Mouse (Mus musculus): ENCODE results near the gene Cyth3. TPM values are rescaled to one million over a fixed set of nuclear protein-coding genes. Genes with fewer than 3 reads are reported as not detected.

Cyth3 gene
- total RNA-seq, 2 experiments from 2014 or later, result 81.9 to 153 TPM

DNA sequence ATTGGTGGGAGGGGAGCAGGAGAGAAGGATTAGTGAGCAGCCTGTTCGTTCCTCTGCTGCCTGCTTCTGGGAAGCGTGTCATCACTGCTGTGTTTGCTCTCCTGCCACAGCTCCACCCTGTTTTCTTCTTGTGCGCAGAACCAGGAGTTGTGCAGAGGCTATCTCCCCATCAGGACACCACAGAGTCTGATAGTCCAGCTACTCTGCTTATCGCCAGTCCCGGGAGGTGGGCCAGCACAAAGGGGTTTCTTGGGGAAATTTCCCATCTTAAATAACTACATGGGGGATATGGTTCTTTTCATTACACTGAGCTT lies 11.3 kb downstream of the Cyth3 start:
- DNase-seq (ENCODE audit: low spot score in 2 of 2), result no peak

DNA sequence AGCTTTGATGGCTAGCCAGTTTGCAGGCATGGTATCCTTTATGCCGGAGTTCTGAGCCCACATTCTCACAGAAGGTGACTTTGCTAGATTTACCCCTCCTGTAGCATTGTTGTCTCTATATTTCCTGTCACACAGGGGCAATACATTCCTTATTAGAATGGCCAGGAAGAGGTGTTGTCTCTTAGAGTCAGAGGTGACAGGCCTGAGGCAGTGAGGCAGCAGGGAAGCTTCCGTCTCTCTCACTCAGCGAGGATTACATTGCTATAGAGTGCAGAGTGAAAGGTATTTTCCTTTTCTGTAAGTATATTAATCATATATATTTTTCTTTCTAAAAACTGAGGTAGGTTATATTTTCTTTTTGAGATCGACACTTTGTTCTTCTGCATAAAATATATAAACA lies 11.6 kb downstream of the Cyth3 start:
- no peak for DNase-seq (ENCODE audit: low spot score in 2 of 2)

DNA sequence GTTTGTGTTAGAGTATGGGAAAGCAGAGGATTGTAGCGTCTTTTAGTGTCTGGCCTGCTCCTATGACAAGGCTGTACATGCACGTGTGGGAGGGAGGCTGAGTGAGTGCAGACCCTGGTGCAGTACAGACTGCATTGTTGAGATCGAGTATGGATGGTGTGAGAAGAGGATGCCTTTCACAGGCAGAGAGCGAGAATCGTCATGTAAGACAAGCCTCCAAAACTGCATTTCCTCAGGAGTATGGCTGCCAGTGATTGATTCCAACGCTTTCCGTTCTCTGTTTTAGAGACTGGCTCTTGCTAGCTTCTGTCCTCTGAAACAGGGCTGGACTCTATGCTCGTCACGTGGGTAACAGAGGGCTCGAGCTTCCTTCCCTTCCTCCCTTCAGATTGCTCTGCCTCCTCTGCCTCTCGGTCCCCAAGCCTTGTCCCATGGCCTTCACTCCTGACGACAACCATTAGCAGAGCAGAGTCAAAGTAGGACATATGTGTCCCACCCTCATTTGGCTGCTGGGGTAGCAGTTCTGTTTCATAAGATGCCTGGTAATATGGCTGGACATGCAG lies 12.4 kb downstream of the Cyth3 start:
- no peak for DNase-seq (ENCODE audit: low spot score in 2 of 2)

DNA sequence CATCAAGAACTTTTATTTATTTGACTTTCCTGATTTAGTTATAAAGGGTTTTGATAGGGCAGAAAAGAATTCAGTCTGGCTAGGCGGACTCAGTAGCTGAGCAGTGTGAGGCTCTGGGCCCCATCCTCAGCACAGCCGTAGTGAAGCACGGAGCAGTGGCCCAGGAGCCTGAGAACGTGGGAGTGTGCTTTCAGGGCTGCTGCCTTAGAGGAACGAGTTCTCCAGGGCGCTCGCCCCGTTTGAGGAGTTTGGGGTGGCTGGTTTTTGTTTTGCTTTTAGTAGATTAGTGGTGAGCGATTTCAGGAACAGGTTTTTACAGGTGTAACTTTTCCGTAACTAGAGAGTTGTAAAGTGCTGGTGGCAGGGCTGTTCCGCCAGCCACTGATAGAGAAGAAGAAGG lies 13.1 kb downstream of the Cyth3 start:
- no peak for DNase-seq (ENCODE audit: low spot score in 2 of 2)

DNA sequence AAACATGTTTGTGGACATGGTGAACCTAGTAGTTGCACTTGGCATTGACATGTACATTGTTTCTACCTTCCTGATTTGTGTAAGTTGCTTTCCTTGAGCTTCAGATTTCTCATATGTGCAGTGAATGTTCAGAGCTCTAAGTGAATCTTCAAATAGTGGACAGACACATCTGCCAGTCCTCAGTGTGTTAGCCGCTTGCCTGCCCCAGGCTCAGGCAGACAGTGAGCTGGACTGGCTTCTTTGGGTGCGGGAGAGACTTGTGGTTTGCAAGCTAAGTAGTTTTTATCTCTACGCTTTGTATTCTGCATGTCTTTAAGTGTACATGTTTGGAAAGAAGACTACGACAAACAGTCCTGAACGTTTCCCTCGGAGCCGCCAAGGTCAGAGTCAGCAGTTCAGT lies 13.9 kb downstream of the Cyth3 start:
- DNase-seq (ENCODE audit: low spot score in 2 of 2), result no peak

DNA sequence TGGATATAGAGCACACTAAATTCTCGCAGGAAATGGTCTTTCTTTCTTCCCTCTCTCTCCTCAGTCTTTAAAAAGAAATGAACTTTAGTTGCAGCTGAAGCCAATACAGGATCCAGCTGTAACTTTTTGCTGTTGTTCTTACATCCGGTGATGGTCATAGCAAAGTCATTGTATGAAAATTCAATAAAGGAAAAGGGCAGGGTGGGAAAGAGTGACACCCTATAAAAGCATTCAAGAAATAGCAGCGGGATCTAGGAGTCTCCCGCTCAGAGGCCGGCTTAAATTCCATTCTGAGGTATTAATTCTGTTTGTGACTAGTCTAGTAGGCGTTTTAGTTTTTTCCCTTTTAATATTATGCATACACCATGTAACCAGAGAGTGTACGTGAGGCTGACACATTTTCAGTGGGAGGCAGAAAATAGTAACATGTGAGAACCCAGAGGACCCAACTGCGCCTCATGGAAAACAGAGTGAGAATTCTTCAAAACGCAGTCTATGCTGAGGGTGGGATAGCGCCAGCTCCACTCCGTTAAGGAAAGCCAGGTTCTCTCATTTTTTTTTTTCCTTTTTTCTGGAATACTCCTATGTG lies 15.7 kb downstream of the Cyth3 start:
- DNase-seq (ENCODE audit: low spot score in 2 of 2), result no peak

DNA sequence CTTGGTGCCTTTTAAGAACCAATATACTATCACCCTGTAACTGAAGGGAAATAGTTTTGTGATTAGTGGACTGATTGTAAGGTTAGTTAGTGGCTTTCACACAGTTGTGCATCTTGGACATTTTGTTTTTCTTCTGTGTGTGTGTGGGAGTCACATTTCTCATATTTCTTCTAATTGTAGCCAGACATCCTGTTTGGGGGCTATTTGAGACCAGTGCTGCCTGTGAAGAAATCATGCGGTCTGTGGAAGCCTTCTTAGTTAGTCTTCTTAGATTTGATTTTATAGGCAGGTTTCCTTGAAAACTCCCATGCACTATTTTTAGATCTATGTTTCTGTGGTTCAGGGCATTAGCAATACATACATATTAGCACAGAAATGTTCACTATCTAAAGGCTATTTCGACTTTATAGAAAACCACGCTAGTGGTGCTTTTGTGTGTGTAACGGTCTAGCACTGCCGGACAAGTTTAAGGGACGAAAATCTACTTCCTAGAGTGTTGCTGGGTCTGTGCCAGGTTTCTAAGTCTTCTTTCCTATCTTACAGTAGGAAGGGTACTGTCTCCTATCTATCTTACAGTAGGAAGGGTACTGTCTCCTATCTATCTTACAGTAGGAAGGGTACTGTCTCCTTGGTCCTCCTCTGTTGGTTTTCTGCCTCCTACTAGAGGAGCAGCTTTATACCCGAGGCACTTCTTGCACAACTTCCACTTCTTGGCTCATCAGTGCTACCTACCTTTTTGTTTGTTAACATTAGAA lies 16.4 kb downstream of the Cyth3 start:
- no peak for DNase-seq (ENCODE audit: low spot score in 2 of 2)

DNA sequence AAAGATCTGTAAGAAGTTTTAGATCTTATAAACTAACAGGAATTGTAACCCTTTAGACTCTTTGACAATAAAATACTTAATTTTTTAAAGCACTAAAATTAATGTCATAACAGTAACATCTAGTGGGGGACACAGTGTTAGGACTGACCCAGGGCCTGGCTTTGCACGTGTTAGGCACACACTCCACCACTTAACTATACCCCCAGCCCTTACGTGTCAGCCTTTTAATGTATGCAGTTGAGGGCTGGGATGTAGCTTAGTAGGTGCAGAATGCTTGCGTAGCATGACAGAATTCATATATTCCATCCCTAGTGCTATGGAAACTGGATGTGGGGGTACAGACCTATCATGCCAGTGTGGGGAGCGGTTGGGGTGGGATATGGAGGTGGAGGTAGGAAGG lies 17.1 kb downstream of the Cyth3 start:
- DNase-seq (ENCODE audit: low spot score in 2 of 2), result no peak

DNA sequence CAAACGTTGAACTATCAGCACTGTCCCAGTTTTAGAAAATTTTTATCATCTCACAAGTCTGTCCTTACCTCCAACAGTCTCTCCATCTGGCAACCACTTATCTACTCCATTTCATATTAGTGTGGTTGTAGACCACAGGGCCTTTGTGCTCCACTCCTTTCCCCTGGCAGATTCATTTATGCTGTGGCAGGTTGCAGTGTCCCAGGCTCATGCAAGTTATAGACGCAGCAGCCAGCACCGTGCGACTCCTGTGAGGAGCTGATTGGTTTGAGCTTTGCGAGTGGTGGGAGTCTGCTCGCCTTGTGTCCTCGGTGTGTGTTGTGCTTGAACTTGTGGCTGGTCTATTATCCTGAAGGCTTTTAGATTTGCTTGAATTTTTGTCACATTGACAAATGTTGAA lies 17.6 kb downstream of the Cyth3 start:
- DNase-seq (ENCODE audit: low spot score in 2 of 2), result no peak

DNA sequence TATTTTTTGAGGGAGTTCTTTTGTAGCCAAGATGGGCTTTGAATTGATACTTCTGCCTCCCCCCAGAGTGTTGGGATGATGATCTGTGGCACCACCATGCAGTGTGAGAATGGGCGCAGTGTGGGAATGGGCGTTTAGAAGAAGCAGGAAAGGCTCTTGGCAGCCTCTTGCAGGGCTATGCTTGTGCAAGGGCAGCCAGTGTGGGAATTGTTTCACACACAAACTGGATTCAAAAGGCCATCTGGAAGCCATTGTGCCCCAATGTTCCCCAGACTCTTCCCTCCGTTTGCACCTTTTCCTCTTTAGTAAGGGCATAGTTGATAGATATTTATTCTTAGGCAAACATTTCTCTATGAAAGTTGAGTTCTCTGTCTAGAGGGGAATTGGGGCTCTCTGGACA lies 19.3 kb downstream of the Cyth3 start:
- DNase-seq (ENCODE audit: low spot score in 2 of 2), result no peak

DNA sequence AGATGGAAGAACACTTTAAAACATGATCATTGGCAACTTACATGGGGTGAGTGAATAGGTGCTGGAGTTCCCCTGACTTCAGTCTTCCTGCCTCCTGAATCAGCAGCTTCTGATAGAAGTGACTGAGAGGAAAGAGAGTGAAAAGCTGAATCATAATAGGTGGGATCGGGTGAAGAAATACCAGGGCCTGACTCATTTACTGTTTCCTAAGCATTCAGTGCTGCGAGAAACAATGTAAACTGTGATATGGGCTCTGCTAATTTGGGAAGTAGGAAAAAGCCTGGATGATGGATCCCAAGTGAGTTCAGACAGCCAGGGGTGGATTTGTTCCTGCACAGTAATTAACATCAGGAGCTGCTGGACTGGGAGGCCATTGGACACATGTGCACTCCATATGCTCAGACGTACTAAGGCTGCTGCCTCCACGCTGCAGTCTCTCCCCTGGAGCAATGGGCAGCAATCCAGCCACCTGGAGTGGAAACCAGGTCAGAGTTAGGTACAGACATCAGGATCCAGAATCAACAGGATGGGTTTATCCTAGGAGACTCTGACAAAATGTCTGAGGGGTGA lies 20.1 kb downstream of the Cyth3 start:
- no peak for DNase-seq (ENCODE audit: low spot score in 2 of 2)

DNA sequence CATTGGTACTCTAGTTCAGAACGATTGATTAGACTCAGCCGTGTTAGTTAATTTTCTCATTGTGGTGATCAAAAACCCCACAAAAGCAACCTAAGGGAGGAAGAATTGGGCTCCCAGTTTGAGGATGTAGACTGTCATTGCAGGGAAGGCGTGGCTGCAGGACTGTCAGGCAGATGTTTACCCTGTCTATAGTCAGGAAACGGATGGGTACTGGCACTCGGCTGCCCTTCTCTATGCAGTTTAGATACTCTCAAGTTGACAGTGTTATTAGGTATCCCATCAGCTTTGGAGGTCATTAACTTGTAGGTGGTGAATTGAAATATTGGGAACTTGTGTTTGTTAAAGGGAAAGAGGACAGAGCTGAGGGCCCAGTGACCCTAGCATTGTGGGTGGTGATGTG lies 23.7 kb downstream of the Cyth3 start:
- no peak for DNase-seq (ENCODE audit: low spot score in 2 of 2)

DNA sequence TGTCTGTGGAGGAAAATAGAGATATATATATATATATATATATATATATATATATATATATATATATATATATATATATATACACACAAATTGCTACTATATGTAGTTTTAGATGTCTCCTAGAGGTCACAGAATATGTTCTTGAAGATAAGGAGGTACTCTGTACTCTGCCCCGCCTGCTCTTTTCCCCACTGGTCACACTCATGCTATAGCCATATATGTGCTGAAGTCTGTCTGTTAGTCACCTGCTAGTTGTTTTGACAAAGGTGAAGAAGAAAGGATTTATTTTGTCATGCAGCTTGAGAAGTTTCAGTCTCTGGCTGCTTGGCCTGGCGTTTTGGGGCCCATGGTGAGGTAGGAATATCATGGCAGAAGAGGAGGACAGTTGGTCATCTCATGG lies 25.2 kb downstream of the Cyth3 start:
- DNase-seq (ENCODE audit: low spot score in 2 of 2), result no peak

DNA sequence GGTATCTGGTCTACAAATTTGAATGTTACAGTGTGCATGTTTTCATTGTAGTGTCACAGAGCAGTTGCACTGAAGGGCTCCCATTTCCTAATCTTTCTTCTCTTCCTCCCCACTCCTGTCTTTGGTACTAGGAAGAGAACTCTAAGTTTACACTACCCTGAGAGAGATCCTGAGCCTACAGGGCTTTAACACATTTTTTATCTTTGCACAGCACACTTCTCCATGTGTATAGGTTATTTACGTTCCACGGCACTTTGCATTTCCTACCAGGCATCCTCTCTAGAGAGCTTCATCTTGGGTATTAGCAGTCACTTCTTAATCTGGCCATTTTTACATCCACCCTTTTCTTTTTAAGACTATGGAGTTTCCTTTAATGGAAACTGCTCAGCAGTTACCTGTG lies 25.8 kb downstream of the Cyth3 start:
- no peak for DNase-seq (ENCODE audit: low spot score in 2 of 2)

DNA sequence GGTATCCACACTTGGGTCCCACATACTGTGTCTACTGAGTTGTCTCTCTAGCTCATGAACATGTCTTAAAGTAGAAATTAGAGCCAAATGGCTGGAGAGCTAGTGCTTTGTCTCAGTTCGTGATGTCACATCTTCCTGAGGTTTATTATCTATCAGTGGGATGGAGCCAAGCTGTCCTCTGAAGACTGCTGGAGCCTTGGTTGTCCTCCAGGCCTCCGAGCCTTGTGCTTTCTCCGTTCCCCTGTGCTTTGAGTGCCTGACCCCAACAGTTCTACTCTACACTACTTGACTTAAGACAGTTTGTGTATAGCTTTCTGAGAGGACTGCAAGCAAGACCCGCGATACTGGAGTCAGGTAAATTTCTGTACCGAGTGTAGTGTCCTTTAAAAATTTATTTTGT lies 26.9 kb downstream of the Cyth3 start:
- no peak for DNase-seq (ENCODE audit: low spot score in 2 of 2)

DNA sequence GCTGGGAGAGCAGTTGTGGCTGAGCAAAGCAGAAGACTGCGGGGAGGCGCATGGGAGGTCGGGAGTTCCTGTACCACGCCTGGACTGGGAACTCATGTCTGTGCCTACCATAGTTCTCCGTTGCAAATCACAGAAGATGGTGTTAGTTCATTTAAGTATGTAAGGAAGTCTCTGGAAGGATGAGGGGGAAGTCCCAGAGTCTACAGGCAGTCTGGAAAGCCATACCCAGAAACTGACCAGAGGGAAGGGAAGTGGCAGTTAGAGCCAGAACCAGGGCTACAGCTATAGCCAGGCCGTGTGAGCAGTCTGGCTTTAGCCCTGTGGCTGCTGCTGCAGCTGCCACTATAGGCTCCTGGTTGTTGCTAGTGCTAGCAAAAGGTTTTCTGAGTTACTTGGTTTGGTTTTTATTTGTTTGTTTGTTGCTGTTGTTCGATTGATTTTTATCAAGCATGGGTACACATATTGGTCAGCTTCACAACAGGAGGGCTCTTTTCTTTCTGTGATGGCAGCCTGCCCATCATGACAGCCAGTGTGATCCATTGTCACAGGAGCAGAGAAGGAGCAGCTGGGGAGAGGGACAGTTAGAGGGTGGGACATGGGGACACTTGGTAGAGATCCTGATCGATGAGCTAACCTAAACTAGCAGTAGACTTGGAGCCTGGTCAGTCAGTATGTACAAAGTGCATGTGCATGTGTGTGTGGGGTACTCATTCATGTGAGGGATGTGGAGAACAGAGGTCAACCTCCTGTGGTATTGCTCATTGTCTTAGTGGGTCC lies 29.8 kb downstream of the Cyth3 start:
- DNase-seq (ENCODE audit: low spot score in 2 of 2), result no peak

DNA sequence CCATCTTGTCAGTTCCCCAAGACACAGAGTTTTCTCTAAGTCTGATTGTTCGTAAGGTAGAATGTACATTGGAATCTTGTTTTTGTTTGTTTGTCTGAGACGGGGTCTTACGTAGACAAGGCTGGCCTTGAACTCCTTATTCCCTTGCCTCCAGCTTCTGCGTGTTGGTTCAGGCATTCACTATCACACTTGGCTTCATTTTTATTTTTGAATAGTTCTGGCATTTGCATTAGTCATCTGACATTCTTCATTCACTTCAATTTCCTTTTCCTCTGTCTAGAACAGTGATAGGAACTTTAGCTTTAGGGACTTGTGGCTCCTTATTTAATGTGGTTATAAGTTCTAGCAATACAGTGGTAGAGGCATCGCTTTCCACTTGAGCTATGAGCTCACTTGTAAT lies 31.2 kb downstream of the Cyth3 start:
- no peak for DNase-seq (ENCODE audit: low spot score in 2 of 2)

DNA sequence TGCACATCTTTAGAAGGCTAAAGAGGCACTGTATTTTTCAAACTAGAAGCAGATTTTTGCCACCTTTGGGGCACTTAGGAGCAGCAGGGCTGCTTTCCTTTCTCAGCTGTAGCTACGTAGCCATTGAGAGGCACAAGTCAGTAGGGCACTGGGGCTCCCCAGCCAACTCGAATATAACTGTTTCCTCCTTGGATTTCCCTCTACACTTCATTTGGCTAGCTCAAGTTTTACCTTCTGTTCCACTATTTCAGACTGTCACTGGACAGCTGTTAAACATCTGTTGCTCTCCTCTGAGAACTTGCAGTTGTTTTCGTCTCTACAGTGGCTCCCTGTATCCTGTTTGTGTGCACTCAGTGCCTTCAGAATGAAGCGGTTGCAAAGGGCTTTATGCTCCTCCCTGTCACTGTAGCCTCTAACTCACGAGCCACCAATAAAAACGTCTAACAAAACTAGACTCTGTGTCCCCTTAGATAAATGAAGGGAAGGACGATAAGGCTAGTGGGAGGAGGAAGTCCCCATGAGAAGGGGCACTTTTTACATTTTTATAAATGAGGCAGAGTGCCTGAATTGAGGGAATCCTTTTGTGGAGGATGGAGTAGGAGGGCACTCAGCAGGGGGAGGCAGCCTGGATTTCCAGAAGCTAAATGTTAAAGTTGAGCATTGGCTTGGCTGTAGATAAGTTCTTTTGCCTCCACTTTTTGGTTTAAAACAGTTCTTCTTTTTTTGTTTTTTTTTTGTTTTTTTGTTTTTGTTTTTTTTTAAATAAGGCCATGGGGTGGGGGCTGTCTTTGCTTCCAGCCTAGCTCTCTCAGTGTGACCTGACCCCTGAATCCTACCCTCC lies 32.6 kb downstream of the Cyth3 start:
- DNase-seq (ENCODE audit: low spot score in 2 of 2), result no peak

DNA sequence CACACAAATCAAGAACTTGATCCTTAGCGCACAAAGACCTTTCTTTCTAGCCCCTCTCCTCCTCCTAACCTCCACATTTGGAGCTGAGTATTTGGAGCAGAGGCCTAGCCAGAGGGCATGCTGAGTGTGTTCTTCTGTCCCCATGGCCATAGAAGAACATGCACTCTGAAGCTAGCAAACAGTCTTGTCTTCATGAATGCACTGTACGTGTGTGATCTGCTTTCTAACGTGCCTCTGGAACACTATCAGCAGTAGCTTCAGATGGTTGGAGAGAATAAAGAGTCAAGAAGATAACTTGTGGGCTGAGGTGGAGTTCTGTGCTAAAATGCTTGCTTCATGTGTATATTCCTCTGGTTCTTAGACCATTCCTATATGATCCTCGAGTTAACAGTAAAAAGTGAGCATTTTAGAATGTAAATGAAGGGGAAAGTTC lies 33.3 kb downstream of the Cyth3 start:
- DNase-seq (ENCODE audit: low spot score in 2 of 2), result no peak

DNA sequence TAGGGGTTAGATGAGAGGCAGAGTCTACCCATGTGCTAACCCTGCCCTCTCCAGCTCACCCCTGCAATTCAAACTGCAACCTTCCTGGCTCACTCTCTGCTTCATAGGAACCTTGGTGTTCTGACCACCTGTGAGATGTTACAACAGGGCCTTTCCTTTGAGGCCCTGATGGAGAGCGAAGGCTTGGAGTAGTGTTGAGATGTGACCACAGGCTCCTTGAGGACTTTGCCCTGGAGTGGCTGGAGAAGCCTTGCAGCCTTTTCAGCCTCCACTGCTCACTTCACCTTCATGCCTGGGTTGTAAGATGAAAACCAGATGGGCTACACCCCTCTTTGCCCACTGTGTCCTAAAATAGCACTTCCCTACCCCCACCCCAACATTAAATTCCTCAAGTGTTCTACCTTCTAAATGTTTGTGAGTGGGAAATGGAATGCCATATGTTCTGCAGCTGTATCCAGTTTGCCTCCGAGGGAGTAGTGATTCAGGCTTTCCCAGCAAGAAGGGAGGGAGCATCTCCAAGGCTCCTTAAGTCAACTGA lies 34.5 kb downstream of the Cyth3 start:
- no peak for DNase-seq (ENCODE audit: low spot score in 2 of 2)

Measured in adrenal gland, adult 18-20 months (tissue).